Mouse (Mus musculus) layer of hippocampus, postnatal 25 days (tissue): ENCODE results near the gene Klhl23. TPM values are rescaled to one million over a fixed set of nuclear protein-coding genes. Genes with fewer than 3 reads are reported as not detected.

Experiments used
- DNase-seq, 2 experiments: peaks; one replicate each; pipeline ENCODE4 v3.0.0; 2022; ENCODE audit warnings: mixed read lengths in 2 of 2, low spot score in 1 of 2; ENCODE audit errors: extremely low spot score in 1 of 2
- total RNA-seq, 2 experiments: library from RNA; stranded (reverse); gene quantifications; 2 replicates each; pipeline ENCODE4 v1.2.3; 2021

Klhl23 gene
- total RNA-seq, 2 experiments from 2014 or later = 42.2 to 45.8 TPM

GRCm38 (mm10) chr2:69828031-69828430, 6.3 kb downstream of the Klhl23 start:
- no peak for DNase-seq

- no peak for DNase-seq
Observed at GRCm38 (mm10) chr2:69829680-69830079, 7.9 kb downstream of the Klhl23 start.

GRCm38 (mm10) chr2:69830116-69830515, 8.4 kb downstream of the Klhl23 start:
- DNase-seq = no peak

GRCm38 (mm10) chr2:69837244-69837967, 15.7 kb downstream of the Klhl23 start:
- DNase-seq = no peak

- no peak for DNase-seq
Observed at GRCm38 (mm10) chr2:69837996-69838395, 16.3 kb downstream of the Klhl23 start.

- no peak for DNase-seq
Observed at GRCm38 (mm10) chr2:69838707-69839106, 17.0 kb downstream of the Klhl23 start.

- no peak for DNase-seq
Observed at GRCm38 (mm10) chr2:69840261-69840660, 18.5 kb downstream of the Klhl23 start.

- DNase-seq = no peak
Observed at GRCm38 (mm10) chr2:69849215-69849614, 27.5 kb downstream of the Klhl23 start.

GRCm38 (mm10) chr2:69851427-69852058, 29.8 kb downstream of the Klhl23 start:
- DNase-seq = no peak

- no peak for DNase-seq
Observed at GRCm38 (mm10) chr2:69856392-69856791, 34.6 kb downstream of the Klhl23 start.

- no peak for DNase-seq
Observed at GRCm38 (mm10) chr2:69857882-69858281, 36.1 kb downstream of the Klhl23 start.

GRCm38 (mm10) chr2:69860972-69861452, 39.3 kb downstream of the Klhl23 start:
- peak; percentile 16 to 17 for DNase-seq

GRCm38 (mm10) chr2:69861485-69862091, 39.8 kb downstream of the Klhl23 start, which contains the start of gene Ssb:
TSS of gene Ssb (plus strand) at chr2:69861562.
- peak; percentile 78 to 87 for DNase-seq

- DNase-seq = no peak
Observed at GRCm38 (mm10) chr2:69862117-69862657, 40.4 kb downstream of the Klhl23 start.

GRCm38 (mm10) chr2:69883990-69884391, 62.2 kb downstream of the Klhl23 start:
- no peak for DNase-seq

- DNase-seq = no peak
Observed at GRCm38 (mm10) chr2:69884581-69884980, 62.8 kb downstream of the Klhl23 start.

GRCm38 (mm10) chr2:69885050-69885449, 63.3 kb downstream of the Klhl23 start:
- no peak for DNase-seq

- DNase-seq = peak; percentile 86 to 87
Observed at GRCm38 (mm10) chr2:69885451-69886305, 63.9 kb downstream of the Klhl23 start, which contains the start of gene Mettl5. TSS of gene Mettl5 (minus strand) at chr2:69885615.
